Mouse (Mus musculus) embryonic facial prominence, embryonic 10.5 days (tissue): ENCODE results near the gene Lig1. TPM values are rescaled to one million over a fixed set of nuclear protein-coding genes. Genes with fewer than 3 reads are reported as not detected.
"Not testable (repeated sequence)": the region's sequence is repeated elsewhere in the genome, so short reads cannot be mapped to it uniquely, and the experiment has no call there.

Experiments used
- DNase-seq: peaks from one replicate; pipeline ENCODE4 v3.0.0-alpha.2; 2017; ENCODE audit warnings: low spot score
- H3K27ac ChIP-seq: fragments of 300-500 bp; sonication (generic); replicated peaks from 2 replicates; pipeline ENCODE4 v1.5.1; 2016; ENCODE audit warnings: mild to moderate bottlenecking
- H3K27me3 ChIP-seq: fragments of 300-500 bp; sonication (generic); replicated peaks from 2 replicates; pipeline ENCODE4 v1.6.1; 2016; ENCODE audit warnings: low read depth, mild to moderate bottlenecking; ENCODE audit not compliant: poor library complexity, severe bottlenecking
- H3K36me3 ChIP-seq: fragments of 300-500 bp; sonication (generic); replicated peaks from 2 replicates; pipeline ENCODE4 v1.6.1; 2016; ENCODE audit warnings: mild to moderate bottlenecking, moderate library complexity
- H3K4me1 ChIP-seq: fragments of 300-500 bp; sonication (generic); 2 replicates; pipeline ENCODE4 v1.6.1; 2016
- H3K4me3 ChIP-seq: fragments of 300-500 bp; sonication (generic); 2 replicates; pipeline ENCODE4 v1.5.1; 2016; ENCODE audit warnings: mild to moderate bottlenecking, moderate library complexity
- H3K9me3 ChIP-seq: fragments of 300-500 bp; sonication (generic); 2 replicates; pipeline ENCODE4 v1.6.1; 2016; ENCODE audit warnings: mild to moderate bottlenecking
- WGBS: fragments of 180-500 bp; shearing (Covaris S2); methylation state at CpG from one replicate; pipeline ENCODE4 v1.1.7; 2016; 5-methylcytosine and 5-hydroxymethylcytosine counted together
- polyA plus RNA-seq: library from polyadenylated mRNA; unstranded; fragments of >200 nt; fragmentation: Nextera tagmentation; extraction: Ambion mirVana; gene quantifications from 2 replicates; pipeline ENCODE4 v1.2.1, GENCODE M21; 2016

Gene Lig1
- 160 and 162 TPM in 2 replicates for polyA plus RNA-seq

GRCm38 (mm10) chr7:13277081-13277480, at the start of gene Lig1:
TSS of gene Lig1 (plus strand) at chr7:13277283.
- 97% methylated on average over 16 of the region's 16 CpGs for WGBS
- Histone ChIP-seq H3K4me3 (peak within 1 kb of the TSS; percentile 77), H3K27me3 (no peaks in the 10 kb centered on the region), H3K9me3 (0 out of 2 replicates have a peak, but pooled peaks cover 4% of the 10 kb centered on the region), H3K36me3 (peaks cover 65% of the 10 kb centered on the region), H3K4me1 (peaks cover 7% of the 10 kb centered on the region), H3K27ac (peak within 1 kb of the TSS; percentile 96)
- DNase-seq: no peak

- Histone ChIP-seq H3K9me3 (no peaks in the 10 kb centered on the region), H3K27me3 (no peaks in the 10 kb centered on the region), H3K27ac (no peak overlapping the region), H3K4me1 (no peaks in the 10 kb centered on the region), H3K36me3 (no peaks in the 10 kb centered on the region), H3K4me3 (0 out of 2 replicates have a peak overlapping the region, but pooled peaks have one; percentile 13)
- WGBS: 47% methylated on average over 50 of the region's 50 CpGs
- DNase-seq: no peak
These were observed 16.1 kb upstream of the Lig1 start for GRCm38 (mm10) chr7:13260746-13261700.

GRCm38 (mm10) chr7:13263851-13264250, 13.2 kb upstream of the Lig1 start:
- WGBS: 90% methylated on average over 5 of the region's 5 CpGs
- DNase-seq: no peak
- H3K36me3 ChIP-seq: no peaks in the 10 kb centered on the region

GRCm38 (mm10) chr7:13264396-13264795, 12.7 kb upstream of the Lig1 start:
- Histone ChIP-seq H3K36me3 (no peaks in the 10 kb centered on the region), H3K27me3 (no peaks in the 10 kb centered on the region), H3K4me1 (no peaks in the 10 kb centered on the region), H3K4me3 (no peak overlapping the region), H3K27ac (no peak overlapping the region), H3K9me3 (no peaks in the 10 kb centered on the region)
- no peak for DNase-seq
- WGBS: 79% methylated on average over 2 of the region's 2 CpGs

More at GRCm38 (mm10) chr7:13263851-13264250, 13.2 kb upstream of the Lig1 start:
- Histone ChIP-seq H3K9me3 (no peaks in the 10 kb centered on the region), H3K27ac (no peak overlapping the region), H3K4me1 (no peaks in the 10 kb centered on the region), H3K27me3 (no peaks in the 10 kb centered on the region), H3K4me3 (no peak overlapping the region)

GRCm38 (mm10) chr7:13268749-13269260, 8.3 kb upstream of the Lig1 start:
- H3K4me3 ChIP-seq: no peak overlapping the region
- peaks cover 6% of the 10 kb centered on the region for H3K36me3 ChIP-seq
- no peaks in the 10 kb centered on the region for H3K9me3 ChIP-seq
- no peaks in the 10 kb centered on the region for H3K4me1 ChIP-seq
- WGBS: 90% methylated on average over 4 of the region's 4 CpGs
- no peaks in the 10 kb centered on the region for H3K27me3 ChIP-seq
- no peak overlapping the region for H3K27ac ChIP-seq
- DNase-seq: no peak

- 79% methylated on average over 11 of the region's 11 CpGs for WGBS
- DNase-seq: no peak
- no peaks in the 10 kb centered on the region for H3K9me3 ChIP-seq
- no peaks in the 10 kb centered on the region for H3K4me1 ChIP-seq
- H3K27me3 ChIP-seq: no peaks in the 10 kb centered on the region
- no peak overlapping the region for H3K4me3 ChIP-seq
- peaks cover 12% of the 10 kb centered on the region for H3K36me3 ChIP-seq
- H3K27ac ChIP-seq: no peak overlapping the region
These were observed 7.7 kb upstream of the Lig1 start for GRCm38 (mm10) chr7:13269394-13269793.

GRCm38 (mm10) chr7:13271704-13272103, 5.4 kb upstream of the Lig1 start:
- peaks cover 35% of the 10 kb centered on the region for H3K36me3 ChIP-seq
- no peak overlapping the region for H3K27ac ChIP-seq
- H3K4me1 ChIP-seq: no peaks in the 10 kb centered on the region
- no peak overlapping the region for H3K4me3 ChIP-seq
- no peak for DNase-seq
- no peaks in the 10 kb centered on the region for H3K9me3 ChIP-seq
- WGBS: 93% methylated on average over 1 of the region's 1 CpGs
- H3K27me3 ChIP-seq: no peaks in the 10 kb centered on the region

GRCm38 (mm10) chr7:13277833-13278232, 750 bp downstream of the Lig1 start:
- H3K4me1 ChIP-seq: peaks cover 7% of the 10 kb centered on the region
- H3K27ac ChIP-seq: peak overlapping the region; percentile 96
- WGBS: 32% methylated on average over 2 of the region's 2 CpGs
- DNase-seq: no peak
- peaks cover 72% of the 10 kb centered on the region for H3K36me3 ChIP-seq
- no peaks in the 10 kb centered on the region for H3K27me3 ChIP-seq
- H3K9me3 ChIP-seq: 0 out of 2 replicates have a peak, but pooled peaks cover 4% of the 10 kb centered on the region
- H3K4me3 ChIP-seq: peak overlapping the region; percentile 77

- 0 out of 2 replicates have a peak, but pooled peaks cover 4% of the 10 kb centered on the region for H3K9me3 ChIP-seq
- H3K27ac ChIP-seq: peak within 1 kb of the TSS; percentile 96
- WGBS: under 1% methylated on average over 39 of the region's 39 CpGs
- peaks cover 7% of the 10 kb centered on the region for H3K4me1 ChIP-seq
- H3K4me3 ChIP-seq: peak within 1 kb of the TSS; percentile 77
- peak; percentile 94 for DNase-seq
- H3K36me3 ChIP-seq: peaks cover 75% of the 10 kb centered on the region
- no peaks in the 10 kb centered on the region for H3K27me3 ChIP-seq
These were observed 1.3 kb downstream of the Lig1 start, which contains the start of gene Zswim9 for GRCm38 (mm10) chr7:13278308-13278891. TSS of gene Zswim9 (minus strand) at chr7:13278721.

GRCm38 (mm10) chr7:13278957-13279356, 1.9 kb downstream of the Lig1 start:
- WGBS: under 1% methylated on average over 17 of the region's 29 CpGs
- not testable (repeated sequence) for H3K4me1 ChIP-seq, H3K27me3 ChIP-seq, H3K9me3 ChIP-seq
- Histone ChIP-seq H3K4me3 (peak overlapping the region; percentile 77), H3K27ac (peak overlapping the region; percentile 96), H3K36me3 (peaks cover 75% of the 10 kb centered on the region)
- peak; percentile 13 for DNase-seq

- no peak for DNase-seq
- Histone ChIP-seq H3K9me3 (no peaks in the 10 kb centered on the region), H3K27ac (no peak overlapping the region), H3K4me3 (no peak overlapping the region), H3K4me1 (no peaks in the 10 kb centered on the region), H3K27me3 (no peaks in the 10 kb centered on the region), H3K36me3 (peaks cover 100% of the 10 kb centered on the region)
- WGBS: 55% methylated on average over 5 of the region's 5 CpGs
These were observed 11.5 kb downstream of the Lig1 start for GRCm38 (mm10) chr7:13288621-13289020.

- Histone ChIP-seq H3K4me3 (no peak overlapping the region), H3K27me3 (no peaks in the 10 kb centered on the region), H3K9me3 (no peaks in the 10 kb centered on the region), H3K27ac (no peak overlapping the region), H3K4me1 (no peaks in the 10 kb centered on the region), H3K36me3 (peaks cover 100% of the 10 kb centered on the region)
- DNase-seq: no peak
- WGBS: 88% methylated on average over 1 of the region's 1 CpGs
These were observed 13.1 kb downstream of the Lig1 start for GRCm38 (mm10) chr7:13290041-13290675.
